Mouse (Mus musculus): ENCODE data around the gene Limd1.
A peak's percentile ranks its signal among the peaks of the same experiment; 100 is the strongest.

Gene Limd1

GRCm38 (mm10) chr9:123483598-123483997 lies 5.1 kb downstream of the Limd1 start:
- DNase-seq (ENCODE audit: low spot score), result no peak

- DNase-seq (ENCODE audit: low spot score), result no peak
Measured at GRCm38 (mm10) chr9:123484830-123485229, 6.3 kb downstream of the Limd1 start.

- DNase-seq (ENCODE audit: low spot score), result no peak
Measured at GRCm38 (mm10) chr9:123485561-123485960, 7.1 kb downstream of the Limd1 start.

- no peak for DNase-seq (ENCODE audit: low spot score)
Measured at GRCm38 (mm10) chr9:123486635-123487034, 8.1 kb downstream of the Limd1 start.

- DNase-seq (ENCODE audit: low spot score), result no peak
Measured at GRCm38 (mm10) chr9:123489073-123489472, 10.6 kb downstream of the Limd1 start.

- no peak for DNase-seq (ENCODE audit: low spot score)
Measured at GRCm38 (mm10) chr9:123489727-123490343, 11.3 kb downstream of the Limd1 start.

GRCm38 (mm10) chr9:123490930-123491329 lies 12.4 kb downstream of the Limd1 start:
- no peak for DNase-seq (ENCODE audit: low spot score)

- no peak for DNase-seq (ENCODE audit: low spot score)
Measured at GRCm38 (mm10) chr9:123491917-123492585, 13.5 kb downstream of the Limd1 start.

- DNase-seq (ENCODE audit: low spot score), result no peak
Measured at GRCm38 (mm10) chr9:123496665-123497064, 18.2 kb downstream of the Limd1 start.

GRCm38 (mm10) chr9:123497906-123498305 lies 19.4 kb downstream of the Limd1 start:
- DNase-seq (ENCODE audit: low spot score), result peak; percentile 65

- no peak for DNase-seq (ENCODE audit: low spot score)
Measured at GRCm38 (mm10) chr9:123500480-123500879, 22.0 kb downstream of the Limd1 start.

GRCm38 (mm10) chr9:123503171-123503834 lies 24.8 kb downstream of the Limd1 start:
- no peak for DNase-seq (ENCODE audit: low spot score)

GRCm38 (mm10) chr9:123504325-123504724 lies 25.8 kb downstream of the Limd1 start:
- DNase-seq (ENCODE audit: low spot score), result peak; percentile 82

GRCm38 (mm10) chr9:123505598-123505997 lies 27.1 kb downstream of the Limd1 start:
- no peak for DNase-seq (ENCODE audit: low spot score)

- no peak for DNase-seq (ENCODE audit: low spot score)
Measured at GRCm38 (mm10) chr9:123506270-123507146, 28.0 kb downstream of the Limd1 start.

GRCm38 (mm10) chr9:123507380-123507779 lies 28.9 kb downstream of the Limd1 start:
- DNase-seq (ENCODE audit: low spot score), result no peak

- DNase-seq (ENCODE audit: low spot score), result no peak
Measured at GRCm38 (mm10) chr9:123508986-123509385, 30.5 kb downstream of the Limd1 start.

GRCm38 (mm10) chr9:123509638-123510604 lies 31.4 kb downstream of the Limd1 start:
- DNase-seq (ENCODE audit: low spot score), result peak; percentile 60

- DNase-seq (ENCODE audit: low spot score), result no peak
Measured at GRCm38 (mm10) chr9:123510926-123511325, 32.4 kb downstream of the Limd1 start.

GRCm38 (mm10) chr9:123512482-123512881 lies 34.0 kb downstream of the Limd1 start:
- no peak for DNase-seq (ENCODE audit: low spot score)

GRCm38 (mm10) chr9:123515087-123515486 lies 36.6 kb downstream of the Limd1 start:
- DNase-seq (ENCODE audit: low spot score), result no peak
